Mouse (Mus musculus) midbrain, postnatal 0 days (tissue): ENCODE data around the gene Gm28635. TPM values are rescaled to one million over a fixed set of nuclear protein-coding genes. Genes with fewer than 3 reads are reported as not detected.
"Not testable (repeated sequence)": the region's sequence is repeated elsewhere in the genome, so short reads cannot be mapped to it uniquely, and the experiment has no call there.

Experiments
- ATAC-seq: fragments of 200-750 bp; cut with Nextera tagmentation; 2 replicates; pipeline ENCODE4 v1.8.0; 2017; ENCODE audit warnings: moderate number of reproducible peaks, mild to moderate bottlenecking, moderate TSS enrichment, moderate library complexity; ENCODE audit not compliant: low FRiP score
- DNase-seq: peaks from one replicate; pipeline ENCODE4 v3.0.0-alpha.2; 2015; ENCODE audit warnings: low spot score
- H3K27ac ChIP-seq: fragments of 300-500 bp; sonication (generic); 2 replicates; pipeline ENCODE4 v1.5.1; 2014; ENCODE audit warnings: low read depth, mild to moderate bottlenecking, low read length, mixed read lengths
- H3K27me3 ChIP-seq: fragments of 300-500 bp; sonication (generic); 2 replicates; pipeline ENCODE4 v1.6.1; 2014; ENCODE audit warnings: low read length, control low read depth, mixed read lengths; ENCODE audit not compliant: insufficient read depth
- H3K36me3 ChIP-seq: fragments of 300-500 bp; sonication (generic); 2 replicates; pipeline ENCODE4 v1.6.1; 2014; ENCODE audit warnings: low read length, control low read depth, mixed read lengths; ENCODE audit not compliant: insufficient read depth
- H3K4me1 ChIP-seq: fragments of 300-500 bp; sonication (generic); 2 replicates; pipeline ENCODE4 v1.6.1; 2014; ENCODE audit warnings: mild to moderate bottlenecking, control low read depth, antibody characterized with exemption, low read length, mixed read lengths; ENCODE audit not compliant: insufficient read depth
- H3K4me2 ChIP-seq: fragments of 300-500 bp; sonication (generic); 2 replicates; pipeline ENCODE4 v1.6.1; 2014; ENCODE audit warnings: low read depth, mild to moderate bottlenecking, low read length, mixed read lengths; ENCODE audit not compliant: poor library complexity, severe bottlenecking
- H3K4me3 ChIP-seq: fragments of 300-500 bp; sonication (generic); 2 replicates; pipeline ENCODE4 v1.5.1; 2014; ENCODE audit warnings: low read depth, mild to moderate bottlenecking, low read length, moderate library complexity
- H3K9ac ChIP-seq: fragments of 300-500 bp; sonication (generic); replicated peaks from 2 replicates; pipeline ENCODE4 v1.6.1; 2014; ENCODE audit warnings: mild to moderate bottlenecking, low read length, moderate library complexity, mixed read lengths; ENCODE audit not compliant: poor library complexity, severe bottlenecking
- H3K9me3 ChIP-seq: fragments of 300-500 bp; sonication (generic); 2 replicates; pipeline ENCODE4 v1.6.1; 2016; ENCODE audit warnings: low read length, control low read depth
- CTCF ChIP-seq: IDR thresholded peaks from 2 replicates; pipeline ENCODE4 v1.5.1; 2016; ENCODE audit warnings: antibody characterized with exemption, mild to moderate bottlenecking
- WGBS: fragments of 180-500 bp; shearing (Covaris S2); extraction: QIAGEN DNeasy Blood & Tissue Kit; methylation state at CpG from one replicate; pipeline ENCODE4 v1.1.7; 2014; 5-methylcytosine and 5-hydroxymethylcytosine counted together
- polyA plus RNA-seq: library from polyadenylated mRNA; unstranded; fragments of >200 nt; fragmentation: Nextera tagmentation; extraction: Ambion mirVana; gene quantifications from 2 replicates; pipeline ENCODE4 v1.2.1, GENCODE M21; 2015
- total RNA-seq: library from RNA; depleted of rRNA; stranded (reverse); fragments of >200 nt; gene quantifications from 2 replicates; pipeline ENCODE4 v1.2.3, GENCODE M21; 2014

The Gm28635 gene
- total and polyA plus RNA-seq, 2 experiments from 2014 or later: not detected

GRCm38 (mm10) chr2:84677270-84677967 lies 422 bp downstream of the Gm28635 start:
- Histone ChIP-seq H3K27me3 (no peaks in the 10 kb centered on the region), H3K4me1 (peaks cover 9% of the 10 kb centered on the region; the same call in 1 of the 2 replicates), H3K36me3 (peaks cover 21% of the 10 kb centered on the region), H3K9ac (peak overlapping the region; percentile 69), H3K27ac (peak overlapping the region; percentile 78), H3K4me3 (peak overlapping the region; percentile 97), H3K4me2 (peak overlapping the region; percentile 64), H3K9me3 (no peaks in the 10 kb centered on the region)
- TF ChIP-seq CTCF: peak; percentile 72
- peak; percentile 62 for DNase-seq
- peak; percentile 75 for ATAC-seq
- WGBS: 10% methylated on average over 22 of the region's 22 CpGs

- not testable (repeated sequence) for H3K27ac ChIP-seq
Measured at GRCm38 (mm10) chr2:84671535-84671934, 6.3 kb downstream of the Gm28635 start.

GRCm38 (mm10) chr2:84670569-84670933 lies 7.3 kb downstream of the Gm28635 start, which contains the start of gene Selenoh:
Gene Selenoh (minus strand): TSS chr2:84670770.
- H3K36me3 ChIP-seq: peaks cover 22% of the 10 kb centered on the region
- H3K27me3 ChIP-seq: no peaks in the 10 kb centered on the region
- ATAC-seq (peak; percentile 97), DNase-seq (peak; percentile 98)
- H3K9ac ChIP-seq: peak within 1 kb of the TSS; percentile 84
- WGBS: under 1% methylated on average over 20 of the region's 20 CpGs
- peak within 1 kb of the TSS; percentile 77 for H3K4me3 ChIP-seq
- H3K4me2 ChIP-seq: peak within 1 kb of the TSS; percentile 61
- H3K9me3 ChIP-seq: no peaks in the 10 kb centered on the region
- H3K27ac ChIP-seq: peak within 1 kb of the TSS; percentile 89
- TF ChIP-seq CTCF: no peak
- H3K4me1 ChIP-seq: no peaks in the 10 kb centered on the region

More at GRCm38 (mm10) chr2:84671535-84671934, 6.3 kb downstream of the Gm28635 start:
- H3K9me3 ChIP-seq, H3K4me3 ChIP-seq, ATAC-seq, H3K4me2 ChIP-seq, H3K4me1 ChIP-seq, H3K9ac ChIP-seq, H3K27me3 ChIP-seq, DNase-seq: not testable (repeated sequence)
- peaks cover 22% of the 10 kb centered on the region for H3K36me3 ChIP-seq
- 62% methylated on average over 4 of the region's 5 CpGs for WGBS

GRCm38 (mm10) chr2:84669828-84670568 lies 7.8 kb downstream of the Gm28635 start:
- Histone ChIP-seq H3K36me3 (peaks cover 18% of the 10 kb centered on the region), H3K27ac (peak overlapping the region; percentile 89), H3K27me3 (no peaks in the 10 kb centered on the region), H3K4me1 (no peaks in the 10 kb centered on the region), H3K4me2 (peak overlapping the region; percentile 61), H3K9ac (peak overlapping the region; percentile 84), H3K9me3 (no peaks in the 10 kb centered on the region), H3K4me3 (peak overlapping the region; percentile 77)
- ATAC-seq (peak; percentile 76), DNase-seq (peak; percentile 55)
- TF ChIP-seq CTCF: no peak
- WGBS: 3% methylated on average over 38 of the region's 39 CpGs

GRCm38 (mm10) chr2:84666081-84666480 lies 11.8 kb downstream of the Gm28635 start:
- TF ChIP-seq CTCF: no peak
- ATAC-seq (no peak), DNase-seq (no peak)
- H3K9ac ChIP-seq: no peak overlapping the region
- H3K9me3 ChIP-seq: no peaks in the 10 kb centered on the region
- no peak overlapping the region for H3K4me3 ChIP-seq
- WGBS: 70% methylated on average over 12 of the region's 12 CpGs
- H3K27me3 ChIP-seq: no peaks in the 10 kb centered on the region
- H3K36me3 ChIP-seq: no peaks in the 10 kb centered on the region
- H3K4me2 ChIP-seq: no peak overlapping the region
- H3K27ac ChIP-seq: no peak overlapping the region
- no peaks in the 10 kb centered on the region for H3K4me1 ChIP-seq

- no peaks in the 10 kb centered on the region for H3K36me3 ChIP-seq
- WGBS: 15% methylated on average over 2 of the region's 2 CpGs
- no peak overlapping the region for H3K4me2 ChIP-seq
- ATAC-seq (no peak), DNase-seq (peak; percentile 47)
- no peaks in the 10 kb centered on the region for H3K9me3 ChIP-seq
- H3K4me3 ChIP-seq: no peak overlapping the region
- TF ChIP-seq CTCF: peak; percentile 65
- H3K9ac ChIP-seq: no peak overlapping the region
- no peak overlapping the region for H3K27ac ChIP-seq
- H3K27me3 ChIP-seq: no peaks in the 10 kb centered on the region
- H3K4me1 ChIP-seq: no peaks in the 10 kb centered on the region
Measured at GRCm38 (mm10) chr2:84662866-84663265, 15.0 kb downstream of the Gm28635 start.
